ENCODE assay signal across 25 mouse cellular contexts in the genomic region with DNA sequence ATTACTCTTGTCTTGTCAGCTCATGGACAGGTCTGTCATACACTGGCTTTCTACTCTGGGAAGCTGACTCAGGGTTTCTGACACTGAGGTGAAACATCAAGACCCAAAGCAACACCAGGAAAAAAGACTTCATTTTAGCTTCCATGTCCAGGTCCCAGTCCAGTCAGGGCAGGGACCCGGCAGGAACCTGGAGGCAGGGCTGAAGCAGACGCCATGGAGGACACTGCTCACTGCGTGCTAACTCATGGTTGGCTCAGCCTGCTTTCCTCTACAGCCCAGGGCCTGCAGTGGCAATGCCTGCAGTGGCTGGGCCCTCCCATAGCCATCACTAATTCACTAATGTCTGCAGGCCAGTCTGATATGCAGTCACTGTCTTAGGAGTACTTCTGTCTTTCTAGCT. TPM values are rescaled to one million over a fixed set of nuclear protein-coding genes. Genes with fewer than 3 reads are reported as not detected.
A peak's percentile ranks its signal among the peaks of the same experiment; 100 is the strongest.
DNase-seq lines count a peak whose midpoint lies in the region; ATAC-seq and TF ChIP-seq lines count a peak whose summit lies in the region.
"Had no signal": no experiment of that assay in that cellular context is flagged by ENCODE, and none has a peak within 500 bp of the region (broad histone marks: within the 10 kb centered on the region; RNA-seq: fewer than 3 reads in every experiment).

No protein-coding gene starts in this region.

- no peak overlapping the region for H3K27ac ChIP-seq in heart, embryonic 10.5 days
- H3K27ac ChIP-seq in bone marrow, adult 2 months (ENCODE audit: control insufficient read depth, insufficient read depth, low read depth, low read length, poor library complexity), result no peak overlapping the region

- H3K9me3 ChIP-seq in heart, embryonic 10.5 days, result no peaks in the 10 kb centered on the region
- H3K9me3 ChIP-seq: G1E had no signal

- peak; percentile 32; the same call in 1 of the 2 replicates for TF ChIP-seq POLR2A in bone marrow, adult 2 months (IDR thresholded peaks at IDR 0.05; ENCODE audit: borderline replicate concordance, control insufficient read depth, low read depth, low read length)

- 94% methylated on average over 3 of the region's 3 CpGs for WGBS in heart, embryonic 10.5 days
- WGBS in bone marrow, adult 2 months, result 93% methylated on average over 3 of the region's 3 CpGs

- no peak overlapping the region for H3K4me3 ChIP-seq in heart, embryonic 10.5 days
- H3K4me3 ChIP-seq in bone marrow, adult 2 months (replicated peaks; ENCODE audit: control insufficient read depth, low read depth, low read length), result no peak overlapping the region

- peak; percentile 75 for DNase-seq in heart, adult 11 months
- no peak for DNase-seq in heart, adult 18-20 months
- peak; percentile 68 for DNase-seq in heart, embryonic 10.5 days (ENCODE audit: low spot score)
- no peak for DNase-seq in heart, postnatal 14 days
- DNase-seq in 416B (ENCODE audit: low read depth), result peak; percentile 0
- no peak for DNase-seq in c-Kit-positive CD71-positive TER-119-positive erythroid progenitor cells, embryonic 14.5 days (ENCODE audit: low spot score)
- DNase-seq: adrenal gland, adult 2 months; adrenal gland, adult 8-10 months; adrenal gland, postnatal 10 days; adrenal gland, postnatal 14 days; adrenal gland, postnatal 25 days; adrenal gland, postnatal 36 days; B cell, adult 2 months; cerebellum, adult 11 months; cerebellum, adult 11-12 months; cerebellum, adult 18-20 months; cerebellum, adult 2 months; cerebellum, adult 8-10 months; cerebellum, adult 9-10 months had no signal

- no peak for TF ChIP-seq CTCF in bone marrow, adult 2 months (IDR thresholded peaks at IDR 0.05; ENCODE audit: control insufficient read depth, insufficient read depth, low read length)

- no peak for ATAC-seq in activated CD4-positive, CD25-positive, alpha-beta regulatory T cell, adult 4 months
- ATAC-seq: CD4-positive, CD25-positive, alpha-beta regulatory T cell, adult 4 months; Patski had no signal

- peaks cover 65% of the 10 kb centered on the region for H3K36me3 ChIP-seq in heart, embryonic 10.5 days

- H3K27me3 ChIP-seq in heart, embryonic 10.5 days (ENCODE audit: insufficient read depth, poor library complexity, severe bottlenecking), result no peaks in the 10 kb centered on the region
- H3K27me3 ChIP-seq: CH12.LX, Patski had no signal

- intact Hi-C loops in heart, postnatal 14 days (cut with DNase I), result no loop called here

- H3K4me1 ChIP-seq in heart, embryonic 10.5 days, result peaks cover 8% of the 10 kb centered on the region
- H3K4me1 ChIP-seq in bone marrow, adult 2 months (ENCODE audit: control insufficient read depth, insufficient read depth, low read length), result no peaks in the 10 kb centered on the region

RNA-seq across cellular contexts. Expression of gene Ttll5, which starts 4.4 kb away (rescaled TPM):
- total RNA-seq in heart, adult 18-20 months (2021), result 10 to 100 TPM; 13.2 to 15.8 TPM
- polyA plus RNA-seq in heart, embryonic 10.5 days (2016; fragmentation: Nextera tagmentation; extraction: Ambion mirVana), result 14.9 and 18.1 TPM in 2 replicates
- 10 to 100 TPM; 15.4 to 17.2 TPM for total RNA-seq in heart, postnatal 14 days (2021)
- polyA plus RNA-seq in bone marrow, adult 2 months (2011; ENCODE audit: insufficient read depth, insufficient read length, low replicate concordance, missing spikeins), result 8.2 and 16.8 TPM in 2 replicates
- polyA plus RNA-seq in activated CD4-positive, CD25-positive, alpha-beta regulatory T cell, adult 4 months (2017; shearing (Covaris generic)), result 10 to 100 TPM in 1 of 2 experiments, 1 to 10 TPM in 1; 8.3 to 10.4 TPM

RNA-seq across cellular contexts. Expression of gene Erg28, which starts 4.5 kb away (rescaled TPM):
- total RNA-seq in heart, adult 18-20 months (2021), result 1 to 10 TPM; 4.7 to 8.0 TPM
- polyA plus RNA-seq in heart, embryonic 10.5 days (2016; fragmentation: Nextera tagmentation; extraction: Ambion mirVana), result 109 and 114 TPM in 2 replicates
- total RNA-seq in heart, postnatal 14 days (2021), result 1 to 10 TPM; 6.2 to 7.3 TPM
- 34.8 and 36.2 TPM in 2 replicates for polyA plus RNA-seq in bone marrow, adult 2 months (2011; ENCODE audit: insufficient read depth, insufficient read length, low replicate concordance, missing spikeins)
- 100 to 1,000 TPM; 149 to 162 TPM for polyA plus RNA-seq in activated CD4-positive, CD25-positive, alpha-beta regulatory T cell, adult 4 months (2017; shearing (Covaris generic))

Comparison
In these comparisons a context has a peak if more than half of its experiments do, and no peak if none do; other contexts are left out.
1. DNase-seq: peak in heart, adult 11 months (single experiment), heart, embryonic 10.5 days (single experiment) and 416B (single experiment); none in heart, adult 18-20 months (0 of 2), heart, postnatal 14 days (0 of 2) and c-Kit-positive CD71-positive TER-119-positive erythroid progenitor cells, embryonic 14.5 days (single experiment).